ENCODE assay signal across 22 mouse cellular contexts in the genomic region with DNA sequence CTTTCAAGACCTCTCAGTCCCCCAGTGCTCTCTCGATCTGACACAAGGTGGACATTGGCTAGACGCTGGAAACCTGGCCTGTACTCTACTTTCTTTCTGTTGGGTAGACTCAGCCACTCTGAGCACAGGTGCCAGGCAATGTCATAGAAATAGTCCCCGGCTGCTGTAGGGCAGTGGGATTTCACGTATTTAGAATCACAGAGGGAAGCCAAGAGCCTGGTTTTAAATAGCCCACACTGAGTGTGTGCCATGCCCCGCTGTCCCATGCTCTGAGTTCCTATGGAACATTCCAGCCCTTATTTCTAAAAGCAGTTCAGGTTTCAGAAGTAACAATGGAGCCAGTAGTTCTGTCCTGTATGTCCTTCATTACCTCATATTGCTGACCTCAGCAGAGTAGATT. TPM values are rescaled to one million over a fixed set of nuclear protein-coding genes. Genes with fewer than 3 reads are reported as not detected.
DNase-seq lines count a peak whose midpoint lies in the region; ATAC-seq and TF ChIP-seq lines count a peak whose summit lies in the region.
"Had no signal": no experiment of that assay in that cellular context is flagged by ENCODE, and none has a peak within 500 bp of the region (broad histone marks: within the 10 kb centered on the region; RNA-seq: fewer than 3 reads in every experiment).

No protein-coding gene starts in this region.

- peaks cover 20% of the 10 kb centered on the region for H3K4me1 ChIP-seq in hindbrain, embryonic 15.5 days (replicated peaks)
- peaks cover 16% of the 10 kb centered on the region for H3K4me1 ChIP-seq in hindbrain, embryonic 13.5 days (replicated peaks)
- H3K4me1 ChIP-seq: liver, embryonic 12.5 days had no signal

- intact Hi-C loops in gastrocnemius, adult 2 months (cut with DNase I) = no loop called here
- intact Hi-C loops in gastrocnemius, postnatal 14 days (cut with DNase I; ENCODE audit: low total_unique reads) = no loop called here

- no peak for TF ChIP-seq CTCF in gastrocnemius, adult 2 months (IDR thresholded peaks at IDR 0.05)

- no peaks in the 10 kb centered on the region for H3K9me3 ChIP-seq in hindbrain, embryonic 15.5 days
- H3K9me3 ChIP-seq in hindbrain, embryonic 13.5 days = no peaks in the 10 kb centered on the region
- H3K9me3 ChIP-seq: embryonic facial prominence, embryonic 12.5 days; liver, embryonic 12.5 days; lung, embryonic 15.5 days; midbrain, embryonic 13.5 days had no signal

- H3K4me2 ChIP-seq in hindbrain, embryonic 15.5 days = peak overlapping the region; percentile 2; the same call in 1 of the 2 replicates
- H3K4me2 ChIP-seq in hindbrain, embryonic 13.5 days = no peak overlapping the region
- H3K4me2 ChIP-seq: embryonic facial prominence, embryonic 12.5 days; liver, embryonic 12.5 days; lung, embryonic 15.5 days; midbrain, embryonic 13.5 days had no signal

- no peak for ATAC-seq in hindbrain, embryonic 15.5 days (ENCODE audit: low FRiP score, low read depth)
- no peak for ATAC-seq in hindbrain, embryonic 13.5 days (ENCODE audit: low FRiP score)
- ATAC-seq: CD4-positive, CD25-positive, alpha-beta regulatory T cell, adult 4 months; forebrain, embryonic 16.5 days; liver, embryonic 12.5 days; midbrain, embryonic 13.5 days had no signal

- WGBS in hindbrain, embryonic 15.5 days = 80% methylated on average over 5 of the region's 5 CpGs
- WGBS in hindbrain, embryonic 13.5 days = 79% methylated on average over 5 of the region's 5 CpGs

- H3K27ac ChIP-seq in gastrocnemius, adult 2 months = no peak overlapping the region
- no peak overlapping the region for H3K27ac ChIP-seq in hindbrain, embryonic 15.5 days (replicated peaks)
- H3K27ac ChIP-seq in hindbrain, embryonic 13.5 days = no peak overlapping the region
- H3K27ac ChIP-seq: embryonic facial prominence, embryonic 12.5 days; kidney, postnatal 0 days; liver, embryonic 12.5 days; lung, embryonic 15.5 days; midbrain, embryonic 13.5 days had no signal

- no peaks in the 10 kb centered on the region for H3K36me3 ChIP-seq in hindbrain, embryonic 15.5 days
- no peaks in the 10 kb centered on the region for H3K36me3 ChIP-seq in hindbrain, embryonic 13.5 days
- H3K36me3 ChIP-seq: embryonic facial prominence, embryonic 12.5 days; liver, embryonic 12.5 days; lung, embryonic 15.5 days; midbrain, embryonic 13.5 days had no signal

- no peaks in the 10 kb centered on the region for H3K27me3 ChIP-seq in hindbrain, embryonic 15.5 days
- no peaks in the 10 kb centered on the region for H3K27me3 ChIP-seq in hindbrain, embryonic 13.5 days
- H3K27me3 ChIP-seq: midbrain, embryonic 13.5 days had no signal

- peak; percentile 33 for DNase-seq in cerebellum, adult 11-12 months
- no peak for DNase-seq in cerebellum, adult 11 months
- DNase-seq in gastrocnemius, adult 2 months = peak; percentile 26
- DNase-seq in gastrocnemius, postnatal 14 days = no peak
- peak; percentile 29 to 42 for DNase-seq in cerebellum, postnatal 25 days
- DNase-seq in adrenal gland, adult 2 months = no peak
- DNase-seq: gastrocnemius, postnatal 10 days; kidney, adult 11 months; thymus, postnatal 4 days had no signal

- H3K4me3 ChIP-seq in gastrocnemius, adult 2 months = no peak overlapping the region; the same call in 1 of the 2 replicates
- H3K4me3 ChIP-seq in hindbrain, embryonic 15.5 days = no peak overlapping the region
- no peak overlapping the region for H3K4me3 ChIP-seq in hindbrain, embryonic 13.5 days
- H3K4me3 ChIP-seq: embryonic facial prominence, embryonic 12.5 days; liver, embryonic 12.5 days; lung, embryonic 15.5 days; midbrain, embryonic 13.5 days; myocyte had no signal

- no peak overlapping the region for H3K9ac ChIP-seq in hindbrain, embryonic 15.5 days
- no peak overlapping the region for H3K9ac ChIP-seq in hindbrain, embryonic 13.5 days
- H3K9ac ChIP-seq: embryonic facial prominence, embryonic 12.5 days; liver, embryonic 12.5 days; lung, embryonic 15.5 days; midbrain, embryonic 13.5 days had no signal

RNA-seq across cellular contexts. Expression of gene Lgi1, which starts 3.1 kb away (rescaled TPM):
- total RNA-seq in gastrocnemius, adult 2 months (2021) = 10 to 100 TPM in 1 of 2 experiments, 1 to 10 TPM in 1; 1.7 to 12.1 TPM
- total RNA-seq in gastrocnemius, postnatal 14 days (2021) = 1 to 10 TPM; 2.0 to 2.6 TPM
- polyA plus RNA-seq in hindbrain, embryonic 15.5 days (2015; fragmentation: Nextera tagmentation; extraction: Ambion mirVana) = 18.8 and 19.5 TPM in 2 replicates
- polyA plus RNA-seq in hindbrain, embryonic 13.5 days (2015; fragmentation: Nextera tagmentation; extraction: Ambion mirVana) = 13.1 and 14.0 TPM in 2 replicates
- 1 to 10 TPM in 1 of 2 experiments, under 1 TPM in 1; 0.43 to 1.8 TPM for total RNA-seq in adrenal gland, adult 2 months (2021)
- 0.09 TPM in 2 replicates for polyA plus RNA-seq in adrenal gland, adult 2 months (2012; rRNA removed)
- total RNA-seq: common myeloid progenitor, adult 5-6 weeks; hematopoietic stem cell, adult 5-6 weeks; MEL had no signal
- polyA plus RNA-seq: myocyte had no signal

RNA-seq across cellular contexts. Expression of gene Fra10ac1, which starts 43.5 kb away (rescaled TPM):
- total RNA-seq in gastrocnemius, adult 2 months (2021) = 10 to 100 TPM; 10.5 to 15.7 TPM
- 10 to 100 TPM in 1 of 2 experiments, 1 to 10 TPM in 1; 8.1 to 10.8 TPM for total RNA-seq in gastrocnemius, postnatal 14 days (2021)
- 39.9 and 40.2 TPM in 2 replicates for polyA plus RNA-seq in hindbrain, embryonic 15.5 days (2015; fragmentation: Nextera tagmentation; extraction: Ambion mirVana)
- polyA plus RNA-seq in hindbrain, embryonic 13.5 days (2015; fragmentation: Nextera tagmentation; extraction: Ambion mirVana) = 49.1 and 49.6 TPM in 2 replicates
- total RNA-seq in adrenal gland, adult 2 months (2021) = 10 to 100 TPM; 11.2 to 16.3 TPM
- polyA plus RNA-seq in adrenal gland, adult 2 months (2012; rRNA removed) = 2.6 and 4.5 TPM in 2 replicates

Comparison
In these comparisons a context has a peak if more than half of its experiments do, and no peak if none do; other contexts are left out.
1. DNase-seq: peak in cerebellum, adult 11-12 months (single experiment), gastrocnemius, adult 2 months (single experiment) and cerebellum, postnatal 25 days (2 of 2); none in cerebellum, adult 11 months (single experiment), gastrocnemius, postnatal 14 days (single experiment) and adrenal gland, adult 2 months (single experiment).